Mouse (Mus musculus): ENCODE data around the gene Popdc2.

- TF ChIP-seq POLR2A (IDR thresholded peaks at IDR 0.05; ENCODE audit: insufficient read depth, low read depth, low read length) (no peak), CTCF (IDR thresholded peaks at IDR 0.05; ENCODE audit: insufficient read depth, low read depth, low read length) (no peak)
These were observed 43.5 kb upstream of the Popdc2 start for GRCm38 (mm10) chr16:38318492-38318891.
